Mouse (Mus musculus): ENCODE data around the gene Gm11627. TPM values are rescaled to one million over a fixed set of nuclear protein-coding genes. Genes with fewer than 3 reads are reported as not detected.

Gm11627 gene
- polyA plus RNA-seq, 1 experiment from 2014 or later, result 7.3 TPM

- Histone ChIP-seq H3K27me3 (replicated peaks) (no peaks in the 10 kb centered on the region), H3K9me3 (no peaks in the 10 kb centered on the region), H3K9ac (no peak overlapping the region), H3K27ac (peak overlapping the region; percentile 60), H3K36me3 (no peaks in the 10 kb centered on the region), H3K4me2 (replicated peaks) (peak overlapping the region; percentile 33), H3K4me1 (peaks cover 18% of the 10 kb centered on the region), H3K4me3 (no peak overlapping the region)
- ATAC-seq (ENCODE audit: low FRiP score, low read depth), result peak; percentile 71; the same call in 1 of the 2 replicates
- WGBS, result 1% methylated on average over 4 of the region's 4 CpGs
Measured at GRCm38 (mm10) chr11:102595341-102595820, 16.1 kb upstream of the Gm11627 start.

GRCm38 (mm10) chr11:102587554-102587953, 8.3 kb upstream of the Gm11627 start:
- H3K4me2 ChIP-seq (replicated peaks), result no peak overlapping the region
- no peak overlapping the region for H3K27ac ChIP-seq
- no peaks in the 10 kb centered on the region for H3K36me3 ChIP-seq
- H3K27me3 ChIP-seq (replicated peaks), result no peaks in the 10 kb centered on the region
- 84% methylated on average over 3 of the region's 3 CpGs for WGBS
- ATAC-seq (ENCODE audit: low FRiP score, low read depth), result no peak
- H3K4me3 ChIP-seq, result no peak overlapping the region
- peaks cover 5% of the 10 kb centered on the region for H3K4me1 ChIP-seq
- no peaks in the 10 kb centered on the region for H3K9me3 ChIP-seq
- no peak overlapping the region for H3K9ac ChIP-seq

GRCm38 (mm10) chr11:102586445-102587130, 7.3 kb upstream of the Gm11627 start:
- no peaks in the 10 kb centered on the region; the same call in 1 of the 2 replicates for H3K27me3 ChIP-seq (replicated peaks)
- H3K9ac ChIP-seq, result no peak overlapping the region
- H3K36me3 ChIP-seq, result no peaks in the 10 kb centered on the region
- no peak overlapping the region for H3K27ac ChIP-seq
- WGBS, result 94% methylated on average over 4 of the region's 4 CpGs
- H3K4me1 ChIP-seq, result peaks cover 14% of the 10 kb centered on the region
- no peak overlapping the region for H3K4me3 ChIP-seq
- no peak for ATAC-seq (ENCODE audit: low FRiP score, low read depth)
- H3K9me3 ChIP-seq, result no peaks in the 10 kb centered on the region
- H3K4me2 ChIP-seq (replicated peaks), result no peak overlapping the region

GRCm38 (mm10) chr11:102582736-102583135, 3.5 kb upstream of the Gm11627 start:
- WGBS, result 23% methylated on average over 5 of the region's 5 CpGs
- no peaks in the 10 kb centered on the region for H3K36me3 ChIP-seq
- H3K27ac ChIP-seq, result no peak overlapping the region
- H3K27me3 ChIP-seq (replicated peaks), result no peaks in the 10 kb centered on the region; the same call in 1 of the 2 replicates
- H3K4me2 ChIP-seq (replicated peaks), result no peak overlapping the region
- ATAC-seq (ENCODE audit: low FRiP score, low read depth), result no peak
- H3K4me3 ChIP-seq, result no peak overlapping the region
- no peaks in the 10 kb centered on the region for H3K9me3 ChIP-seq
- H3K4me1 ChIP-seq, result peaks cover 39% of the 10 kb centered on the region
- H3K9ac ChIP-seq, result no peak overlapping the region

- Histone ChIP-seq H3K27ac (no peak overlapping the region), H3K9ac (no peak overlapping the region), H3K4me2 (replicated peaks) (peak overlapping the region; percentile 27; the same call in 1 of the 2 replicates), H3K36me3 (no peaks in the 10 kb centered on the region), H3K9me3 (no peaks in the 10 kb centered on the region), H3K4me3 (no peak overlapping the region), H3K27me3 (replicated peaks) (no peaks in the 10 kb centered on the region; the same call in 1 of the 2 replicates), H3K4me1 (peaks cover 39% of the 10 kb centered on the region)
- WGBS, result 21% methylated on average over 13 of the region's 13 CpGs
- no peak for ATAC-seq (ENCODE audit: low FRiP score, low read depth)
Measured at GRCm38 (mm10) chr11:102582016-102582610, 2.9 kb upstream of the Gm11627 start.

GRCm38 (mm10) chr11:102581281-102582015, 2.2 kb upstream of the Gm11627 start:
- Histone ChIP-seq H3K36me3 (no peaks in the 10 kb centered on the region), H3K27me3 (replicated peaks) (no peaks in the 10 kb centered on the region; the same call in 1 of the 2 replicates), H3K4me1 (peaks cover 39% of the 10 kb centered on the region), H3K4me2 (replicated peaks) (peak overlapping the region; percentile 27), H3K9me3 (no peaks in the 10 kb centered on the region), H3K9ac (0 out of 2 replicates have a peak overlapping the region, but pooled peaks have one; percentile 21), H3K4me3 (no peak overlapping the region), H3K27ac (peak overlapping the region; percentile 42)
- WGBS, result 20% methylated on average over 11 of the region's 11 CpGs
- ATAC-seq (ENCODE audit: low FRiP score, low read depth), result no peak

GRCm38 (mm10) chr11:102580034-102580330, 721 bp upstream of the Gm11627 start:
- Histone ChIP-seq H3K4me1 (peaks cover 39% of the 10 kb centered on the region), H3K4me2 (replicated peaks) (peak overlapping the region; percentile 51), H3K27me3 (replicated peaks) (no peaks in the 10 kb centered on the region; the same call in 1 of the 2 replicates), H3K9me3 (no peaks in the 10 kb centered on the region), H3K27ac (0 out of 2 replicates have a peak overlapping the region, but pooled peaks have one; percentile 62), H3K4me3 (no peak overlapping the region), H3K36me3 (no peaks in the 10 kb centered on the region), H3K9ac (no peak overlapping the region)
- 16% methylated on average over 3 of the region's 3 CpGs for WGBS
- no peak for ATAC-seq (ENCODE audit: low FRiP score, low read depth)

- Histone ChIP-seq H3K4me3 (peak overlapping the region; percentile 16), H3K4me1 (peaks cover 39% of the 10 kb centered on the region), H3K36me3 (no peaks in the 10 kb centered on the region), H3K9me3 (no peaks in the 10 kb centered on the region), H3K9ac (0 out of 2 replicates have a peak overlapping the region, but pooled peaks have one; percentile 26), H3K4me2 (replicated peaks) (peak overlapping the region; percentile 51), H3K27ac (peak overlapping the region; percentile 62; the same call in 1 of the 2 replicates), H3K27me3 (replicated peaks) (no peaks in the 10 kb centered on the region; the same call in 1 of the 2 replicates)
- WGBS, result 5% methylated on average over 27 of the region's 27 CpGs
- 0 out of 2 replicates have a peak, but pooled peaks have one; percentile 19 for ATAC-seq (ENCODE audit: low FRiP score, low read depth)
Measured at GRCm38 (mm10) chr11:102578341-102579118, 731 bp downstream of the Gm11627 start.

- no peak for ATAC-seq (ENCODE audit: low FRiP score, low read depth)
- peaks cover 24% of the 10 kb centered on the region for H3K4me1 ChIP-seq
- no peaks in the 10 kb centered on the region for H3K9me3 ChIP-seq
- no peaks in the 10 kb centered on the region for H3K27me3 ChIP-seq (replicated peaks)
- no peak overlapping the region for H3K4me2 ChIP-seq (replicated peaks)
- H3K4me3 ChIP-seq, result no peak overlapping the region
- no peak overlapping the region for H3K27ac ChIP-seq
- no peaks in the 10 kb centered on the region for H3K36me3 ChIP-seq
- 75% methylated on average over 13 of the region's 13 CpGs for WGBS
- no peak overlapping the region for H3K9ac ChIP-seq
Measured at GRCm38 (mm10) chr11:102576050-102576754, 3.1 kb downstream of the Gm11627 start.

- no peak for ATAC-seq (ENCODE audit: low FRiP score, low read depth)
- H3K4me1 ChIP-seq, result peaks cover 18% of the 10 kb centered on the region
- WGBS, result 53% methylated on average over 1 of the region's 1 CpGs
- H3K36me3 ChIP-seq, result no peaks in the 10 kb centered on the region
- no peak overlapping the region for H3K4me3 ChIP-seq
- H3K27me3 ChIP-seq (replicated peaks), result no peaks in the 10 kb centered on the region
- no peak overlapping the region for H3K9ac ChIP-seq
- H3K9me3 ChIP-seq, result no peaks in the 10 kb centered on the region
- no peak overlapping the region for H3K4me2 ChIP-seq (replicated peaks)
- no peak overlapping the region for H3K27ac ChIP-seq
Measured at GRCm38 (mm10) chr11:102575034-102575433, 4.2 kb downstream of the Gm11627 start.
